Mouse (Mus musculus): ENCODE data around the gene Gm3317.
"Not testable (repeated sequence)": the region's sequence is repeated elsewhere in the genome, so short reads cannot be mapped to it uniquely, and the experiment has no call there.

Gene Gm3317
- long read RNA-seq, experiment 1: 0 reads
- long read RNA-seq, experiment 2: 0 reads

- intact Hi-C loops (cut with DNase I): not testable (repeated sequence)
These were observed at the start of gene Gm3317 for GRCm38 (mm10) chr14:5164235-5164634. Gm3317 (plus strand) TSS chr14:5164535.

GRCm38 (mm10) chr14:5131219-5131618, 33.1 kb upstream of the Gm3317 start, which contains the start of gene Gm8279:
Gm8279 (plus strand) TSS chr14:5131519.
- intact Hi-C loops (cut with DNase I): not testable (repeated sequence)

DNA sequence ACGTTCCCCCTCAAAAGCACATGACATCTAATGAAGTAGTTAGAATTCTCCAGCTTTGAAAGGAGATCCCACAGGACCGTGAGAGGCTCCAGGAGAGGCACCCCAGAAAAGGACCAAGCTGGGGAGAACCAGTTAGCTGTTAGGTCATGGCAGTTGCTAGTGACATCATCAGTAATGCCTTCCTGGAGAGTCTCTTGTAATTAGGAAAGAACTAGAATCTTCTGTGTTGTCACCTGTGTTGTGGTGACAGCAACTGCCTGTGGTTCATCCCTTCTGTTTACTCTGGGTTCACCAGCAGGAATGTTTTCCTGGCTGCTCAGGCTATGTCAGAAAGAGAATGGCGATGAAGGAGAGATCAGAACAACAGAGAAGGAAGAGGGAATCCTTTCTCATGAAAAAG, 21.2 kb downstream of the Gm3317 start, which contains the start of gene Gm8271:
Gene Gm8271 (plus strand): TSS at position 301 of the 400 bp plus-strand sequence.
- intact Hi-C loops (cut with DNase I): not testable (repeated sequence)
